ENCODE assay signal across 22 mouse cellular contexts in genomic region chr15:7240950-7241349, GRCm38 (mm10).
DNase-seq lines count a peak whose midpoint lies in the region; ATAC-seq and TF ChIP-seq lines count a peak whose summit lies in the region.
"Had no signal": no experiment of that assay in that cellular context is flagged by ENCODE, and none has a peak within 500 bp of the region (broad histone marks: within the 10 kb centered on the region; RNA-seq: fewer than 3 reads in every experiment).

No protein-coding gene starts in this region.

- no peaks in the 10 kb centered on the region for H3K4me1 ChIP-seq in forebrain, postnatal 0 days (ENCODE audit: insufficient read depth)
- no peaks in the 10 kb centered on the region for H3K4me1 ChIP-seq in forebrain, embryonic 11.5 days (replicated peaks; ENCODE audit: control insufficient read depth, insufficient read depth, low read length)
- H3K4me1 ChIP-seq: stomach, embryonic 15.5 days had no signal

- 44% methylated on average over 3 of the region's 3 CpGs for WGBS in forebrain, postnatal 0 days
- WGBS in forebrain, embryonic 11.5 days: 79% methylated on average over 3 of the region's 3 CpGs

- no peak for TF ChIP-seq CTCF in forebrain, postnatal 0 days (IDR thresholded peaks at IDR 0.05; ENCODE audit: low read depth)

- H3K9ac ChIP-seq in forebrain, postnatal 0 days: no peak overlapping the region
- H3K9ac ChIP-seq in forebrain, embryonic 11.5 days (ENCODE audit: low read length): no peak overlapping the region
- H3K9ac ChIP-seq: liver, embryonic 14.5 days; stomach, embryonic 15.5 days had no signal

- H3K4me2 ChIP-seq in forebrain, postnatal 0 days (ENCODE audit: low read depth): no peak overlapping the region
- no peak overlapping the region for H3K4me2 ChIP-seq in forebrain, embryonic 11.5 days (ENCODE audit: low read depth, low read length, severe bottlenecking)
- H3K4me2 ChIP-seq: heart, embryonic 11.5 days; stomach, embryonic 15.5 days had no signal

- peak; percentile 67 for ATAC-seq in forebrain, postnatal 0 days
- ATAC-seq in forebrain, embryonic 11.5 days (replicated peaks; ENCODE audit: low FRiP score): no peak
- ATAC-seq: inflammation-experienced regulatory T-cells, adult 6 months had no signal

- no peak overlapping the region for H3K4me3 ChIP-seq in forebrain, postnatal 0 days (ENCODE audit: low read depth, low read length)
- H3K4me3 ChIP-seq in forebrain, embryonic 11.5 days (ENCODE audit: low read depth, low read length): no peak overlapping the region
- H3K4me3 ChIP-seq: stomach, embryonic 15.5 days had no signal

- intact Hi-C loops in left cerebral cortex, postnatal 14 days (cut with DNase I): no loop called here
- intact Hi-C loops in left cerebral cortex, postnatal 36 days (cut with DNase I): no loop called here

- no peaks in the 10 kb centered on the region for H3K27me3 ChIP-seq in forebrain, postnatal 0 days (ENCODE audit: insufficient read depth, low read length)
- no peaks in the 10 kb centered on the region for H3K27me3 ChIP-seq in forebrain, embryonic 11.5 days (ENCODE audit: control insufficient read depth, insufficient read depth, low read length)
- H3K27me3 ChIP-seq: stomach, embryonic 15.5 days had no signal

- DNase-seq in forebrain, postnatal 0 days: no peak
- no peak for DNase-seq in forebrain, embryonic 11.5 days (ENCODE audit: low spot score)
- peak; percentile 38 to 61 for DNase-seq in left cerebral cortex, postnatal 14 days (ENCODE audit: low spot score in 2 of 2)
- no peak for DNase-seq in left cerebral cortex, postnatal 36 days (ENCODE audit: low spot score in 2 of 2)
- DNase-seq in right cerebral cortex, adult 2 months (ENCODE audit: low spot score in 2 of 2): peak; percentile 55 to 62
- no peak for DNase-seq in right cerebral cortex, postnatal 14 days
- peak; percentile 12 to 26 for DNase-seq in right cerebral cortex, postnatal 36 days (ENCODE audit: low spot score in 2 of 2)
- no peak for DNase-seq in cerebellum, postnatal 10 days
- DNase-seq: adrenal gland, postnatal 14 days; cerebellum, adult 11-12 months; cerebellum, postnatal 25 days; embryo, embryonic 11 days; heart, postnatal 10 days; kidney, adult 8-10 months; kidney, postnatal 14 days; lung, postnatal 10 days; midbrain, embryonic 14.5 days had no signal

- H3K27ac ChIP-seq in forebrain, postnatal 0 days (ENCODE audit: low read depth, low read length): no peak overlapping the region
- no peak overlapping the region for H3K27ac ChIP-seq in forebrain, embryonic 11.5 days (ENCODE audit: low read depth, low read length)
- H3K27ac ChIP-seq: liver, embryonic 14.5 days; stomach, embryonic 15.5 days had no signal

- H3K36me3 ChIP-seq in forebrain, postnatal 0 days (ENCODE audit: insufficient read depth): no peaks in the 10 kb centered on the region
- no peaks in the 10 kb centered on the region for H3K36me3 ChIP-seq in forebrain, embryonic 11.5 days (ENCODE audit: control insufficient read depth, insufficient read depth, low read length)
- H3K36me3 ChIP-seq: G1E; stomach, embryonic 15.5 days had no signal

- H3K9me3 ChIP-seq in forebrain, postnatal 0 days (ENCODE audit: low read length): no peaks in the 10 kb centered on the region
- H3K9me3 ChIP-seq in forebrain, embryonic 11.5 days (ENCODE audit: control insufficient read depth, low read length): no peaks in the 10 kb centered on the region
- H3K9me3 ChIP-seq: G1E; stomach, embryonic 15.5 days had no signal

Comparison
In these comparisons a context has a peak if more than half of its experiments do, and no peak if none do; other contexts are left out.
1. DNase-seq: peak in left cerebral cortex, postnatal 14 days (2 of 2), right cerebral cortex, adult 2 months (2 of 2) and right cerebral cortex, postnatal 36 days (2 of 2); none in forebrain, postnatal 0 days (single experiment), forebrain, embryonic 11.5 days (single experiment), left cerebral cortex, postnatal 36 days (0 of 2), right cerebral cortex, postnatal 14 days (single experiment) and cerebellum, postnatal 10 days (0 of 2).